Mouse (Mus musculus): ENCODE data around the gene Camk2b. TPM values are rescaled to one million over a fixed set of nuclear protein-coding genes. Genes with fewer than 3 reads are reported as not detected.
A peak's percentile ranks its signal among the peaks of the same experiment; 100 is the strongest.

The Camk2b gene
- polyA plus RNA-seq, 1 experiment: 13.8 TPM

DNA sequence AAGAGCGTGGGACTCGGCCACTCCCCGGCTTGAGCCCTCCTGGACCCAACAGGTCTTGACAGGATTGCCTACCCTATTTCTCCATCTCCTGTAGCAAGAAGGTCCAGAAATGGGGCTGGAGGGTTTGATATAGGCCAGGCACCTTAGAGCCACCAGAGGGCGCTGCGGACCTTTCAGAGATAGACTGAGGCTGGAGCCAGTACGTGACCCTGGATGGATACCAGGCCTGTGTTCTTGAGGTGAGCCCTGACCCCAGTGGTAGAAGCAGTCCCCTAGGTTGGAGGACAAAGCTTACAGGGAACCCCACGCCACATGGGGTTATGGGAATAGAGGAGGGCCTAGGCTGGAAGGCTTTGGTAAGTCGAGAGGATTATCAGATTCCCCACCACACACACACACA, 70.2 kb downstream of the Camk2b start:
- Histone ChIP-seq H3K4me3 (replicated peaks; ENCODE audit: extremely low read depth, low read depth, low read length) (no peak overlapping the region), H3K4me1 (ENCODE audit: control insufficient read depth, insufficient read depth, low read length) (peaks cover 15% of the 10 kb centered on the region)
- no peak for TF ChIP-seq POLR2A (IDR thresholded peaks at IDR 0.05; ENCODE audit: borderline replicate concordance, extremely low read depth, low read depth, low read length)
- TF ChIP-seq CTCF (IDR thresholded peaks at IDR 0.05; ENCODE audit: insufficient read depth, low read length): peak; percentile 89
- DNase-seq: peak; percentile 86
- WGBS: 16% methylated on average over 8 of the region's 8 CpGs

DNA sequence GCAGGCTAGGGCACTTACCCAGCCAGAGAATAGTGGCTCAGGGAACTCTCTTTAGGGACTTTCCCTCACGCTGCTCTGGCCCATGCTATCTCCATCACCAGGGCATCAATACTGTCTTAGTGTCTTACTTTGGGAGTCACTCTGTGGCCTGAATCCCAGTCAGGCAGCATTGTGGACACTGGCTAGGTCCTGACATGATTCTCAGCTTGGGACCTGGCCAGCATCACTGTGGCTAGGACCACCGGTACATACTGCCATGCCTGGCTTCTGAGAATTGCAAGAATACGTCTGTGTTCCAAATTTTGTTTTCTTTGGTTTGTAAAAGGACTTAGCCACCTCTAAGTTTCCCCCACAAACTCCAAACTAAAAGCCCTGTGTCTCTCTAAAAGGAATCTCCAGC, 71.3 kb downstream of the Camk2b start:
- no peak for DNase-seq
- TF ChIP-seq CTCF (IDR thresholded peaks at IDR 0.05; ENCODE audit: insufficient read depth, low read length) (no peak), POLR2A (IDR thresholded peaks at IDR 0.05; ENCODE audit: borderline replicate concordance, extremely low read depth, low read depth, low read length) (no peak)
- WGBS: 81% methylated on average over 3 of the region's 3 CpGs
- Histone ChIP-seq H3K4me3 (replicated peaks; ENCODE audit: extremely low read depth, low read depth, low read length) (no peak overlapping the region), H3K4me1 (ENCODE audit: control insufficient read depth, insufficient read depth, low read length) (peaks cover 5% of the 10 kb centered on the region)

DNA sequence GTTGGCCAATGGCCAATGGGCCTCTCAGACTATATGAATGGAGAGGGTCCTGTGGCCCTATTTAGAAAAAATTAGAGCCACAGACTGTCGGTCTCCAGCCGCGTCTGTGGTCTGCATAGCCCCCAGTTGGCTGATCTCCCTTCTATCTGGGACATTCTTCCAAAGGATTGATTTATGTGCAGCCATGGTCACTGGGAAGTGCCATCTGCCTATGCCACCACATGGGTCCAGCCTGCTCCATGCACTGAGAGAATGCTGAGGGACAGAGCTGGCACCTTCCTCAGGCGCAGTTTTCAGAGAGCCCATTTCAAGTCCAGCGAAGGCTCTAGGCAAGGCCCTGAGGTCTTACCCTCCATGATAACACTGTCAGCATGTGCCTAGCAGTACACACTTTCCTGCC, 72.0 kb downstream of the Camk2b start:
- TF ChIP-seq POLR2A (IDR thresholded peaks at IDR 0.05; ENCODE audit: borderline replicate concordance, extremely low read depth, low read depth, low read length) (no peak), CTCF (IDR thresholded peaks at IDR 0.05; ENCODE audit: insufficient read depth, low read length) (no peak)
- 91% methylated on average over 5 of the region's 5 CpGs for WGBS
- no peak overlapping the region for H3K4me3 ChIP-seq (replicated peaks; ENCODE audit: extremely low read depth, low read depth, low read length)
- DNase-seq: no peak
- H3K4me1 ChIP-seq (ENCODE audit: control insufficient read depth, insufficient read depth, low read length): no peaks in the 10 kb centered on the region

DNA sequence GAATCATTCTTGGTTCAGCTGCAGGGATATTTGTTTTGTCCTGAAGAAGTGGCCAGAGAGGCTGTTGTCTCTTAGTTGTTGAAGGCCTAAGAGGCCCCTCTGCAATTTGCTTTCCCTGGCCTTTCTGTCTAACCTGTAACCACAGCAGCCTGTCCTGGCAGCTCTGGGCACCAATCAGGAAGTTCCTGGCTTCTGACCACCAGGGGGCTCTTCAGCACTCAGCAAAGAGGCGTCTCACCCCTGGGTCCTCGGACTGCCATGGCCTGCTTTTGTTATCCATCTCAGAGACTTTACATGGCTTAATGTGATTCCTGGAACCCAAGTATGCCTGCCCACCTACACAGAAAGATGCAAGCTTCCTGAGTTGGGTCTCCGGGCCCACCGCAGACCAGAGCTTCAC, 75.3 kb downstream of the Camk2b start:
- Histone ChIP-seq H3K4me3 (replicated peaks; ENCODE audit: extremely low read depth, low read depth, low read length) (no peak overlapping the region), H3K4me1 (ENCODE audit: control insufficient read depth, insufficient read depth, low read length) (no peaks in the 10 kb centered on the region)
- 33% methylated on average over 4 of the region's 4 CpGs for WGBS
- DNase-seq: no peak
- no peak for TF ChIP-seq POLR2A (IDR thresholded peaks at IDR 0.05; ENCODE audit: borderline replicate concordance, extremely low read depth, low read depth, low read length)
- peak; percentile 72 for TF ChIP-seq CTCF (IDR thresholded peaks at IDR 0.05; ENCODE audit: insufficient read depth, low read length)

DNA sequence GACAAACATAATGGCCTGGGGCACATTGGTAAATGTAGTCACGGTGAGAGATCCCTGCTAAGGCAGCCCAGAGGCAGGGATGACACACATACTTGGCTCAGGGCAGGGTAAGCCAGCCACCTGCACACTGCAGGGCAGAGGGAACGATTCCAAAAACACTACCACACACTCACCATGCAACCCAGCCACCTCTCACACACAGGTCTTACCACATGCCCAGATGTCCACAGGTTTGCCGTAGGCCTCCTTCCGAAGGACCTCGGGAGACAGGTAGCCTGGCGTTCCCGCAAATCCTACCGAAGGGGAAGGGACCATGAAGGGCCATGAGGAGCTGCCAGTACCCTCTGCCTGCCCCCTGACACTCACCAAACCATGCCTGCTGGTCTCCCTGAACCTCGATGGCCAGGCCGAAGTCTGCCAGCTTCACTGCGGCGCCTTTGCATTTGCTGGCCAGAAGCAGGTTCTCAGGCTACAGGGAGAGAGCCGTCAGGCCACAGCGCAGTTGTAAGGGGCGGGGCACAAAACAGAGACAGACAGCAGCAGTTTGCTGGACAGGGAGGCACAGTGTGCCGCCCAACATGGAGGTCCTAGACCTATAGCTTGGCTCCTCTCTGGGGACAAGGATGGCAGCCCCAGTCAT, 76.1 kb downstream of the Camk2b start:
- TF ChIP-seq CTCF (IDR thresholded peaks at IDR 0.05; ENCODE audit: insufficient read depth, low read length) (no peak), POLR2A (IDR thresholded peaks at IDR 0.05; ENCODE audit: borderline replicate concordance, extremely low read depth, low read depth, low read length) (no peak)
- DNase-seq: no peak
- H3K4me3 ChIP-seq (replicated peaks; ENCODE audit: extremely low read depth, low read depth, low read length): no peak overlapping the region
- no peaks in the 10 kb centered on the region for H3K4me1 ChIP-seq (ENCODE audit: control insufficient read depth, insufficient read depth, low read length)
- WGBS: 89% methylated on average over 16 of the region's 16 CpGs

DNA sequence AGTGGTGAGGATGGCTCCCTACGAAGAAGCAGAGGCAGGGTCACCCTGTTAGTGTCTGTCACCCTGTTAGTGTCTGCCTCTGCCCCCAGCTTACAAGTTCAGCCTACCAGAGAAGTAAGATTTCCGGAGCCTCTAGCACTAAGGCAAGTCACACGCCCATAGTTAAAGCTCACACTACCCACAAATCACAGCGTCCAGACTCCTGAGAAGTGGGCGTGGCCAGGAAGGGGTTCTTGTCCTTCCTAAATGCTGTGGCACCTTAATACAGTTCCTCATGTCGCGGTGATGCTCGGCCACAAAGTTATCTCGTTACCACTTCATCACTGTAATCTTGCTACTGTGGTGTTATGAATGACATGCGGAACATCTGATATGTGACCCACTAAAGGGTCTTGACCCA, 78.0 kb downstream of the Camk2b start:
- no peaks in the 10 kb centered on the region for H3K4me1 ChIP-seq (ENCODE audit: control insufficient read depth, insufficient read depth, low read length)
- no peak for TF ChIP-seq POLR2A (IDR thresholded peaks at IDR 0.05; ENCODE audit: borderline replicate concordance, extremely low read depth, low read depth, low read length)
- no peak for DNase-seq
- no peak overlapping the region for H3K4me3 ChIP-seq (replicated peaks; ENCODE audit: extremely low read depth, low read depth, low read length)
- WGBS: 78% methylated on average over 10 of the region's 10 CpGs

DNA sequence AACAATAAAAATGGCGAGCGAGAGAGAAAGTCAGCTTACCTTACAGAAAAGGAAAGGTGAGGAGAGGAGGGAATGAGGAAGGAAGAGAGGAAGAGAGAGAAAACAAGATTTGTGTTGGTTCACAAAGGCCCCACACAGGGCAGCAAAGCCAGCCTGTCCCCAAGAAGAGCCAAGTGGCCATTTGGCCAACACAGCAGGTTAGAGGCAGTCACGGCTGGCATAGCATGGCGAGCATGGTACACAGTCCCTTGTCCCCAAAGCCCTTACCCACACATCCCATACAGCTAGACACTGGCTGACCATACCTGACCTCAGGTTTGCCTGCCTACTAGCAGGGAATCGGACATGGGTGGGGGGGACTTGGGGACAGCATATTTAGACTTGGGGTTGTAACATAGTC, 82.5 kb downstream of the Camk2b start:
- TF ChIP-seq CTCF (IDR thresholded peaks at IDR 0.05; ENCODE audit: insufficient read depth, low read length) (no peak), POLR2A (IDR thresholded peaks at IDR 0.05; ENCODE audit: borderline replicate concordance, extremely low read depth, low read depth, low read length) (no peak)
- Histone ChIP-seq H3K4me3 (replicated peaks; ENCODE audit: extremely low read depth, low read depth, low read length) (no peak overlapping the region), H3K4me1 (ENCODE audit: control insufficient read depth, insufficient read depth, low read length) (no peaks in the 10 kb centered on the region)
- no peak for DNase-seq
- WGBS: 93% methylated on average over 5 of the region's 5 CpGs

DNA sequence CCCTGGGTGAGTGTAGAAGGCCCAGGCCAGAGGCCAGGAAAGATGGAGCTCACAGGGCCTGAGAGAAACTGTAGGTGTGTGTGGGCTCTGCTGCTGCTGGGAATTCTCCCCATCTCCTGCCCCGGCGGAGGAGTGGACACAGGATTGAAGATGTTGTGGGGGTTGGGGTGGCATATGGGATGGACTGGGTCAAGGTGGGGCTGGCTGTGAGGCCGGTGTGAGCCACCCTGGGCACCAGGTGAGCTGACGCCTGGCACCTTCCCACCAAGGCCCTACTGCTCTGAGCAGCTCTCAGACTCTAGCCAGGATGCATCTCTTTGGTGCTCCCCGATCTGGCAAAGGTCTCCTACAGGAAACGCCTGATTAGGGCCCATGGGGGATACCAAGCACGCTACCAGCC, 84.8 kb downstream of the Camk2b start:
- no peak for DNase-seq
- TF ChIP-seq POLR2A (IDR thresholded peaks at IDR 0.05; ENCODE audit: borderline replicate concordance, extremely low read depth, low read depth, low read length) (no peak), CTCF (IDR thresholded peaks at IDR 0.05; ENCODE audit: insufficient read depth, low read length) (no peak)
- no peaks in the 10 kb centered on the region for H3K4me1 ChIP-seq (ENCODE audit: control insufficient read depth, insufficient read depth, low read length)
- no peak overlapping the region for H3K4me3 ChIP-seq (replicated peaks; ENCODE audit: extremely low read depth, low read depth, low read length)
- 80% methylated on average over 7 of the region's 7 CpGs for WGBS

DNA sequence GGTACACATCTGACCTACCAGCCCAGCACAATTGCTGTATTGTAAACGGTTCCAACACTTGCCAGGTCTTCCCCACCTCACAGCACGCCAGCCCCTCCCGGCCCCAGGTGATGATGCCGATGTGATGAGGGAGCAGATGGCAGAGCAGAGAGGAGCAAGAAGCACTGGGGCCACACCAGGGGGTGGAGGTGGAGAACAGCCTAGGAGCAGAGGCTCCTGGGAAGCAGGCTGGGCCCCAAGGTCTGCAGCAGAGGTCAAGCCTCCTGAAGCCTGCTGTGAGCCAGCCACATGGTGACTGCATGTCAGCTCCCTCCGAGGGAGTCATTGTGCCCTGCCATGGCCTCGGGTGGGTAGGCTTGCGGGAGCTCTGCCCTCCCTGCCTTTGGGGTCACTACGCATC, 85.6 kb downstream of the Camk2b start:
- no peak for TF ChIP-seq POLR2A (IDR thresholded peaks at IDR 0.05; ENCODE audit: borderline replicate concordance, extremely low read depth, low read depth, low read length)
- TF ChIP-seq CTCF (IDR thresholded peaks at IDR 0.05; ENCODE audit: insufficient read depth, low read length): no peak
- WGBS: 65% methylated on average over 8 of the region's 8 CpGs
- DNase-seq: no peak
- Histone ChIP-seq H3K4me1 (ENCODE audit: control insufficient read depth, insufficient read depth, low read length) (no peaks in the 10 kb centered on the region), H3K4me3 (replicated peaks; ENCODE audit: extremely low read depth, low read depth, low read length) (no peak overlapping the region)

DNA sequence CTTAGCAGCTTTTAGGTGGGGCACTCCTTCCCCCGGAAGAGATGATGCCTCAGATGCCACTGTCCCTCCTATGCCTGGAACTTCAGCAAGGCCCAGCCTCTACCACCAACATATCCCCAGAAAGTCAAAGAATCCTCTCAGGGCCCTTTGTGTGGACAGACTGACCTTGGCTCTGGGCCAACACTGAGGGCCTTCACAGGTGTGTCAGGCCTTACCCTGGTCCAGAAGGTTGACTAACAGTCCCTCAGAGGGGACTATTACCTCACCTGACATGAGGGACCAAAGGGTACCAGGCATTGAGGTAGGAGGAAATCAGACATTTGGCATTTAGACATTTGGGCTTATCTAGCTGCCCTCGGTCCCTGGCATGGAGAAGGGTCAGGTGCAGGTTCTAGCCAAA, 86.1 kb downstream of the Camk2b start:
- Histone ChIP-seq H3K4me3 (replicated peaks; ENCODE audit: extremely low read depth, low read depth, low read length) (no peak overlapping the region), H3K4me1 (ENCODE audit: control insufficient read depth, insufficient read depth, low read length) (no peaks in the 10 kb centered on the region)
- TF ChIP-seq CTCF (IDR thresholded peaks at IDR 0.05; ENCODE audit: insufficient read depth, low read length): no peak
- no peak for TF ChIP-seq POLR2A (IDR thresholded peaks at IDR 0.05; ENCODE audit: borderline replicate concordance, extremely low read depth, low read depth, low read length)
- DNase-seq: no peak
- 84% methylated on average over 2 of the region's 2 CpGs for WGBS

Data from lung, adult 2 months (tissue).